Mouse (Mus musculus) embryonic facial prominence, embryonic 10.5 days (tissue): ENCODE data around the gene Rps15. TPM values are rescaled to one million over a fixed set of nuclear protein-coding genes. Genes with fewer than 3 reads are reported as not detected.

Source experiments
- DNase-seq: peaks from one replicate; pipeline ENCODE4 v3.0.0-alpha.2; 2017; ENCODE audit warnings: low spot score
- H3K27ac ChIP-seq: fragments of 300-500 bp; sonication (generic); replicated peaks from 2 replicates; pipeline ENCODE4 v1.5.1; 2016; ENCODE audit warnings: mild to moderate bottlenecking
- H3K27me3 ChIP-seq: fragments of 300-500 bp; sonication (generic); replicated peaks from 2 replicates; pipeline ENCODE4 v1.6.1; 2016; ENCODE audit warnings: low read depth, mild to moderate bottlenecking; ENCODE audit not compliant: poor library complexity, severe bottlenecking
- H3K36me3 ChIP-seq: fragments of 300-500 bp; sonication (generic); replicated peaks from 2 replicates; pipeline ENCODE4 v1.6.1; 2016; ENCODE audit warnings: mild to moderate bottlenecking, moderate library complexity
- H3K4me1 ChIP-seq: fragments of 300-500 bp; sonication (generic); 2 replicates; pipeline ENCODE4 v1.6.1; 2016
- H3K4me3 ChIP-seq: fragments of 300-500 bp; sonication (generic); 2 replicates; pipeline ENCODE4 v1.5.1; 2016; ENCODE audit warnings: mild to moderate bottlenecking, moderate library complexity
- H3K9me3 ChIP-seq: fragments of 300-500 bp; sonication (generic); 2 replicates; pipeline ENCODE4 v1.6.1; 2016; ENCODE audit warnings: mild to moderate bottlenecking
- WGBS: fragments of 180-500 bp; shearing (Covaris S2); methylation state at CpG from one replicate; pipeline ENCODE4 v1.1.7; 2016; 5-methylcytosine and 5-hydroxymethylcytosine counted together
- polyA plus RNA-seq: library from polyadenylated mRNA; unstranded; fragments of >200 nt; fragmentation: Nextera tagmentation; extraction: Ambion mirVana; gene quantifications from 2 replicates; pipeline ENCODE4 v1.2.1, GENCODE M21; 2016

Rps15 gene
- polyA plus RNA-seq, 1 experiment from 2014 or later: 1,079 TPM

DNA sequence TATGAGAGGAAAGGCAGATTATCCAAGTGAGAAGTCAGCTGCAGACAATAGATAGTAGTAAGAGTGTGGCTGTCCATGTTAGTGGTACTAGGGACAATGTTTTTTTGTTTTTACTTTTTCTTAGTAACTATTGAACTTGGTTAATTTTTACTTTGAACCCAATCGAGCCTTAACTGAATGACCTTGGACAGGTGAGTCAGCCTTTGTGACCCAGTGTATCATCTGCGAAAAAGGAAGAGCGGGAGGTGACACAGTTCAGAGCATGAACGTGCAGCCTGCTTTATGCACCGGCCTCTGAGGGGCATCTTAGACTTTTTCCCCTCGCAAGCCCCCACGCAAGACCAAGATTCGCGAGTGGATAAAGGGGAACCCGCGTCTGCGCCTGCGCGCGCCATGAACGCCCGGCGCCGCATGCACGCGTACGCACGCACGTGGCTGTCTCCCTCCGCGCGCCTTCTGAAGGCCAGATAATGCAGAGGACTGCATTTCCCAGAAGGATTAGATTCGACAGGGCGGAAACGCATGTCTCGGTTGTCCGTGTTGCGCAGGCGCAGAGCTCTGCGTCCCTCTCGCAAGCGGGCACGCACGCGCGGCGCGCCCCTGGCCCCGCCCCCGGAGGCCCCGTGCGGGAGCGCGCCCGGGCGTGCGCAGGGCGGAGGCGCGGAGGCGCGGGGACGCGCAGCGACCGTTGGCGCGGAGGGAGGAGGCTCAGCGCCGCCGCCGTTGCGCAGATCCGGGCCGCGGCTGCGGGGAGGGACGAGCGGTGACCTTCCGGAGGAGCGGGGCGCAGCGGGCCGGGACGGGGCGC lies 27.7 kb upstream of the Rps15 start:
- Histone ChIP-seq H3K4me3 (peak overlapping the region; percentile 98), H3K27me3 (peaks cover 5% of the 10 kb centered on the region; the same call in 1 of the 2 replicates), H3K36me3 (peaks cover 28% of the 10 kb centered on the region), H3K27ac (peak overlapping the region; percentile 98), H3K9me3 (no peaks in the 10 kb centered on the region), H3K4me1 (peaks cover 66% of the 10 kb centered on the region)
- peak; percentile 99 for DNase-seq
- WGBS: 2% methylated on average over 81 of the region's 81 CpGs

DNA sequence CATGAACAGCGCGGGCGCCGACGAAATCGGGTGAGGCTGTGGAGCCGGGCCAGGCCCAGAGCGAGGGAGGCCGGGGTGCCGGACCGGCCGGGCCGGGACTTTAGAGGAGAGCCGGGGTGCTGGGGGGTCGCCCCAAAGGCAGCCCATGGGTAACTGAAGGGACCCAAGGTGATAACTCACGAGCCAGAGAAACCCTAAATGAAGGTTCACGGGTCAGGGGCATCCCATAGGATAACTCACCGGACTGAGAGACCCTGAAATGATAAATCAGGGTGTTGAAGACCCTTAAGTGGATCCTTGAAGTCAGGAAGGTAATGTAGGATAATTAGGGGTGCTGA lies 27.1 kb upstream of the Rps15 start:
- no peaks in the 10 kb centered on the region for H3K9me3 ChIP-seq
- DNase-seq: no peak
- WGBS: under 1% methylated on average over 18 of the region's 18 CpGs
- H3K36me3 ChIP-seq: peaks cover 32% of the 10 kb centered on the region
- H3K27ac ChIP-seq: peak overlapping the region; percentile 98
- peaks cover 64% of the 10 kb centered on the region for H3K4me1 ChIP-seq
- H3K27me3 ChIP-seq: no peaks in the 10 kb centered on the region
- peak overlapping the region; percentile 98 for H3K4me3 ChIP-seq

GRCm38 (mm10) chr10:80270099-80270498 lies 22.2 kb upstream of the Rps15 start:
- Histone ChIP-seq H3K9me3 (no peaks in the 10 kb centered on the region), H3K4me1 (peaks cover 58% of the 10 kb centered on the region), H3K36me3 (peaks cover 76% of the 10 kb centered on the region)

DNA sequence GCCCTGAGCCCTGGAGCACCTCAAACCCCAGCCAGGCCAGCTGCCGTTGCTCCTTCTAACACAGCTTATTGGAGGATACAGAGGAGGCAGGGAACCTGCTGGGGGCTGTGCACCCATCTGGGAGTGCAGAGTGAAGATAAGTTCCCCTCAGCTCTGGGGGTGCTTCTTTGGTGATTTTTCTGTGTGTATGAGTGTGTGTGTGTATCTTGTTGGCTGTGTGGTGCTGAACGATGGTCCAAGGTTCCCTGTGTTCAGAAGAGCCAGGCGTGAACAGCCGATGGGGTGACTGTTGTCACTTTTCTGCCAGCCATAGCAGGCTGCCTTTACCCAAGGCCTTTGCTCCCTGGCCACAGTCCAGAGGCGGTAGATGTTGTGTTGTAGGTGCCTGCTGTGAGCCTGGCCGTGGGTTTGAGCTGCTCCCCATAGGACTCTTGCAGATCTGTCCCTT lies 21.5 kb upstream of the Rps15 start:
- no peaks in the 10 kb centered on the region for H3K27me3 ChIP-seq
- peaks cover 83% of the 10 kb centered on the region for H3K36me3 ChIP-seq
- peaks cover 55% of the 10 kb centered on the region for H3K4me1 ChIP-seq
- H3K4me3 ChIP-seq: peak overlapping the region; percentile 37
- 84% methylated on average over 6 of the region's 6 CpGs for WGBS
- H3K27ac ChIP-seq: no peak overlapping the region
- no peaks in the 10 kb centered on the region for H3K9me3 ChIP-seq
- DNase-seq: no peak

More at GRCm38 (mm10) chr10:80270099-80270498, 22.2 kb upstream of the Rps15 start:
- peak overlapping the region; percentile 37 for H3K4me3 ChIP-seq
- 93% methylated on average over 2 of the region's 2 CpGs for whole genome bisulfite sequencing
- no peaks in the 10 kb centered on the region for H3K27me3 ChIP-seq
- no peak overlapping the region for H3K27ac ChIP-seq
- DNase-seq: no peak

DNA sequence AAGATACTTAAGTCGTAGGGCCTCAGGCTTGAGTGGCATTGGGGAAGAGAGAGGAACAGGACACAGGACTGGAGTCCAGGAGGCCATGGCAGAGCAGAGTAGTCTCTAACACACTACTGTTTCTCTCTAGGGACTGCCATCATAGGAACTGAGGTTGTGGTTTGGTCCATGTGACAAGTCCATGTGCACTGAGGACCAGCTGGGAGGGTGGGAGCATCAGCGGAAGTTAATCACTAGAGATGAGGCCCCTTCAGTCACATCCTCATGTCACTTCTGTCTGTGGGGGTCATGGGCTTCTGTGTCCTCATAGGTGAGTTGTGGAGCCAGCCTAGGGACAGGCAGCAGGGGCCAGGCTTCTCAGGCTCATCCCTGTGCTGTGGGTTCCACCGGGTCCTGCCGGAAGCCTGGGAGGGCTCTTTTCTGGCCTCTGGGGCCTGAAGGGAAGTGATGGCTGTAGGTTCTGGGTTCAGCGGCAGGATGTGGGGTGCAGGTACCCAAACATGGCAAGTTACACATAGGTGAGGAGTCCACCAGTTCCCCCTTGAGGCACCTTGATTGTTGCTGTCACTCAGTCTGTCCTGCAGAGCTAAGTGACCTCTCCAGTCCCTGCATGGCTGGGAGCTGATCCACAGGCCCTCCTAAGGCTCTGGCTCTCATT lies 20.9 kb upstream of the Rps15 start:
- Histone ChIP-seq H3K9me3 (no peaks in the 10 kb centered on the region), H3K4me3 (no peak overlapping the region; the same call in 1 of the 2 replicates), H3K27me3 (no peaks in the 10 kb centered on the region), H3K27ac (no peak overlapping the region), H3K4me1 (peaks cover 49% of the 10 kb centered on the region), H3K36me3 (peaks cover 88% of the 10 kb centered on the region)
- WGBS: 86% methylated on average over 5 of the region's 5 CpGs
- no peak for DNase-seq

DNA sequence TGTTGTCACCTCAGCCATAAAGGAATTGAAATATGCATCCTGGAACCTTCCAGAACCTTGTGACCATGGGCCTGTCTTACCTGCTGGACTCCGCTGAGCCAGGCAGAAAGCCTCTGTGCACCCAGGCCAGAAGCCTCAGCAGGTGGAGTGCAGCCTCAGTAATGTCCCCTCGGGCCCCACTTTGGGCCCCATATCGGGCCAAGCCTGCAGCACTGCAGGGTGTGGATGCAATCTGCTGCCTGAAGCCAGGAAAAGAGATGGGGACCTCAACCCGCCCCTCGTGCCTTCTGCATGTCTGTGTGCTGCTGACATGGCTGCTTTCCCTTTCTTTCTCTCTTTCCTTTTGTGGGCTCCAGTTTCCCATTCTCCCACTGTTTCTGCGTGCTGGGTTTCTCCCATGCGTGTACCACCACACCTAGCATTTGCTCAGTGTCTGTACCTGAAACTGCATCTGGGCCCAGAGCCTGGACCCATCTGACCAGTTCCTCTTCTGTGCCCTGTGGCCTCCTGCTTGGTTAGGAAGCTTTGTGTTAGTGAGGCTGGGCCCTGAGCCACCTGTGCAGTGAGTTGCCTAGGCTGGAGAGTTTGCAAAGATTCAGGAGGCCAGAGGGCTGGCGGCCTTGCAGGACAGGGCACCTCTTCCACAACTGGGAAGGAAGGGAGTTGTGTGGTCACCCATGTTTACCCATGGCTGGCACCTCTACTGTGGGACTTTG lies 20.2 kb upstream of the Rps15 start:
- no peaks in the 10 kb centered on the region for H3K27me3 ChIP-seq
- H3K27ac ChIP-seq: no peak overlapping the region
- H3K36me3 ChIP-seq: peaks cover 93% of the 10 kb centered on the region
- no peak overlapping the region; the same call in 1 of the 2 replicates for H3K4me3 ChIP-seq
- DNase-seq: no peak
- 88% methylated on average over 8 of the region's 8 CpGs for WGBS
- H3K4me1 ChIP-seq: peaks cover 42% of the 10 kb centered on the region
- H3K9me3 ChIP-seq: no peaks in the 10 kb centered on the region

- Histone ChIP-seq H3K27me3 (no peaks in the 10 kb centered on the region), H3K27ac (no peak overlapping the region), H3K36me3 (peaks cover 94% of the 10 kb centered on the region), H3K4me1 (peaks cover 26% of the 10 kb centered on the region), H3K4me3 (no peak overlapping the region; the same call in 1 of the 2 replicates), H3K9me3 (no peaks in the 10 kb centered on the region)
- no peak for DNase-seq
- 85% methylated on average over 3 of the region's 3 CpGs for WGBS
Observed at GRCm38 (mm10) chr10:80273847-80274246, 18.4 kb upstream of the Rps15 start.

GRCm38 (mm10) chr10:80276238-80276637 lies 16.0 kb upstream of the Rps15 start:
- peaks cover 11% of the 10 kb centered on the region; the same call in 1 of the 2 replicates for H3K4me1 ChIP-seq
- no peak for DNase-seq
- H3K9me3 ChIP-seq: no peaks in the 10 kb centered on the region
- no peak overlapping the region for H3K4me3 ChIP-seq
- WGBS: 89% methylated on average over 5 of the region's 5 CpGs
- no peak overlapping the region for H3K27ac ChIP-seq
- H3K36me3 ChIP-seq: peaks cover 95% of the 10 kb centered on the region
- no peaks in the 10 kb centered on the region for H3K27me3 ChIP-seq

GRCm38 (mm10) chr10:80278390-80278789 lies 13.9 kb upstream of the Rps15 start:
- Histone ChIP-seq H3K4me3 (no peak overlapping the region), H3K9me3 (no peaks in the 10 kb centered on the region), H3K4me1 (0 out of 2 replicates have a peak, but pooled peaks cover 4% of the 10 kb centered on the region), H3K36me3 (peaks cover 100% of the 10 kb centered on the region), H3K27me3 (no peaks in the 10 kb centered on the region), H3K27ac (no peak overlapping the region)
- WGBS: 94% methylated on average over 9 of the region's 9 CpGs
- no peak for DNase-seq

GRCm38 (mm10) chr10:80279273-80279672 lies 13.0 kb upstream of the Rps15 start:
- WGBS: 97% methylated on average over 12 of the region's 12 CpGs
- H3K36me3 ChIP-seq: peaks cover 100% of the 10 kb centered on the region
- DNase-seq: no peak

DNA sequence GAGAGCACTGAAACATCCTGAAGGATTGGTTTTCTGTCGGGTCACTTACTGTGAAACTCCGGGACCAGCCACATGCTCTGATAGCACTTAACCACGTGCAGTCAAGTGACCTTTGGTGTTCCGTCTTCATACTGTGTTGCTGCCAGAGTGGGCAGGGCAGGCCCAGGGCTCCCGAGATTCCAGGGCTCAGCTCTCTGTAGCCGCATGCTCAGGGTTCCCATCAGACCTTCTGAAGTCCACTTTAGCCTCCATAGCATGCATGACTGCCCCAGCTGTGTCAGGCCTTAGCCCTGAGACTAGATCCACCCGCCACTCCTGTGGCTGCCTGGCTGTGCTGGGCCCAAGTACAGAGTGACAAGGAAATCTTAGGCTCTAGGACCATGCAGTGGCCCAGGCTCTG lies 10.9 kb upstream of the Rps15 start:
- 0 out of 2 replicates have a peak, but pooled peaks cover 4% of the 10 kb centered on the region for H3K4me1 ChIP-seq
- H3K27ac ChIP-seq: no peak overlapping the region
- no peak for DNase-seq
- WGBS: 85% methylated on average over 7 of the region's 7 CpGs
- H3K27me3 ChIP-seq: no peaks in the 10 kb centered on the region
- H3K4me3 ChIP-seq: no peak overlapping the region
- no peaks in the 10 kb centered on the region for H3K9me3 ChIP-seq
- peaks cover 100% of the 10 kb centered on the region for H3K36me3 ChIP-seq

More at GRCm38 (mm10) chr10:80279273-80279672, 13.0 kb upstream of the Rps15 start:
- no peak overlapping the region for H3K27ac ChIP-seq
- no peak overlapping the region for H3K4me3 ChIP-seq
- H3K4me1 ChIP-seq: 0 out of 2 replicates have a peak, but pooled peaks cover 4% of the 10 kb centered on the region
- H3K9me3 ChIP-seq: no peaks in the 10 kb centered on the region
- H3K27me3 ChIP-seq: no peaks in the 10 kb centered on the region

- 78% methylated on average over 8 of the region's 8 CpGs for WGBS
Observed at GRCm38 (mm10) chr10:80281921-80282371, 10.3 kb upstream of the Rps15 start.

More at GRCm38 (mm10) chr10:80281921-80282371, 10.3 kb upstream of the Rps15 start:
- Histone ChIP-seq H3K27me3 (no peaks in the 10 kb centered on the region), H3K4me1 (0 out of 2 replicates have a peak, but pooled peaks cover 4% of the 10 kb centered on the region), H3K9me3 (no peaks in the 10 kb centered on the region), H3K4me3 (no peak overlapping the region), H3K27ac (no peak overlapping the region), H3K36me3 (peaks cover 100% of the 10 kb centered on the region)
- no peak for DNase-seq
